Mouse (Mus musculus) embryonic facial prominence, embryonic 11.5 days (tissue): Measurements from ENCODE around the gene Znrd1. TPM values are rescaled to one million over a fixed set of nuclear protein-coding genes. Genes with fewer than 3 reads are reported as not detected.

Source experiments
- ATAC-seq: fragments of 200-750 bp; cut with Nextera tagmentation; replicated peaks from 2 replicates; pipeline ENCODE4 v1.8.0; 2017; ENCODE audit warnings: low read depth; ENCODE audit not compliant: insufficient number of reproducible peaks, low FRiP score, low TSS enrichment
- DNase-seq: peaks from one replicate; pipeline ENCODE4 v3.0.0-alpha.2; 2015; ENCODE audit warnings: low spot score
- H3K27ac ChIP-seq: fragments of 300-500 bp; sonication (generic); replicated peaks from 2 replicates; pipeline ENCODE4 v1.5.1; 2014; ENCODE audit warnings: mild to moderate bottlenecking, low read depth, low read length, control low read depth
- H3K27me3 ChIP-seq: fragments of 300-500 bp; sonication (generic); 2 replicates; pipeline ENCODE4 v1.6.1; 2014; ENCODE audit warnings: mild to moderate bottlenecking, low read length, moderate library complexity, mixed read lengths; ENCODE audit not compliant: control insufficient read depth, insufficient read depth
- H3K36me3 ChIP-seq: fragments of 300-500 bp; sonication (generic); replicated peaks from 2 replicates; pipeline ENCODE4 v1.6.1; 2014; ENCODE audit warnings: low read depth, mild to moderate bottlenecking, low read length, moderate library complexity, mixed read lengths; ENCODE audit not compliant: control insufficient read depth, insufficient read depth
- H3K4me1 ChIP-seq: fragments of 300-500 bp; sonication (generic); 2 replicates; pipeline ENCODE4 v1.6.1; 2014; ENCODE audit warnings: low read length, mixed read lengths; ENCODE audit not compliant: control insufficient read depth, insufficient read depth
- H3K4me2 ChIP-seq: fragments of 300-500 bp; sonication (generic); 2 replicates; pipeline ENCODE4 v1.6.1; 2014; ENCODE audit warnings: low read depth, mild to moderate bottlenecking, control low read depth, low read length, moderate library complexity
- H3K4me3 ChIP-seq: fragments of 300-500 bp; sonication (generic); 2 replicates; pipeline ENCODE4 v1.5.1; 2014; ENCODE audit warnings: low read depth, low read length, control low read depth
- H3K9ac ChIP-seq: fragments of 300-500 bp; sonication (generic); replicated peaks from 2 replicates; pipeline ENCODE4 v1.6.1; 2014; ENCODE audit warnings: mild to moderate bottlenecking, control low read depth, low read length
- H3K9me3 ChIP-seq: fragments of 300-500 bp; sonication (generic); replicated peaks from 2 replicates; pipeline ENCODE4 v1.6.1; 2016; ENCODE audit warnings: mild to moderate bottlenecking, low read length, inconsistent platforms, mixed read lengths; ENCODE audit not compliant: control insufficient read depth
- whole genome bisulfite sequencing: fragments of 180-500 bp; shearing (Covaris S2); extraction: QIAGEN DNeasy Blood & Tissue Kit; methylation state at CpG from one replicate; pipeline ENCODE4 v1.1.7; 2014; 5-methylcytosine and 5-hydroxymethylcytosine counted together
- polyA plus RNA-seq: library from polyadenylated mRNA; unstranded; fragments of >200 nt; fragmentation: Nextera tagmentation; extraction: Ambion mirVana; gene quantifications from 2 replicates; pipeline ENCODE4 v1.2.1, GENCODE M21; 2014

Znrd1 gene
- 96.7 and 104 TPM in 2 replicates for polyA plus RNA-seq

DNA sequence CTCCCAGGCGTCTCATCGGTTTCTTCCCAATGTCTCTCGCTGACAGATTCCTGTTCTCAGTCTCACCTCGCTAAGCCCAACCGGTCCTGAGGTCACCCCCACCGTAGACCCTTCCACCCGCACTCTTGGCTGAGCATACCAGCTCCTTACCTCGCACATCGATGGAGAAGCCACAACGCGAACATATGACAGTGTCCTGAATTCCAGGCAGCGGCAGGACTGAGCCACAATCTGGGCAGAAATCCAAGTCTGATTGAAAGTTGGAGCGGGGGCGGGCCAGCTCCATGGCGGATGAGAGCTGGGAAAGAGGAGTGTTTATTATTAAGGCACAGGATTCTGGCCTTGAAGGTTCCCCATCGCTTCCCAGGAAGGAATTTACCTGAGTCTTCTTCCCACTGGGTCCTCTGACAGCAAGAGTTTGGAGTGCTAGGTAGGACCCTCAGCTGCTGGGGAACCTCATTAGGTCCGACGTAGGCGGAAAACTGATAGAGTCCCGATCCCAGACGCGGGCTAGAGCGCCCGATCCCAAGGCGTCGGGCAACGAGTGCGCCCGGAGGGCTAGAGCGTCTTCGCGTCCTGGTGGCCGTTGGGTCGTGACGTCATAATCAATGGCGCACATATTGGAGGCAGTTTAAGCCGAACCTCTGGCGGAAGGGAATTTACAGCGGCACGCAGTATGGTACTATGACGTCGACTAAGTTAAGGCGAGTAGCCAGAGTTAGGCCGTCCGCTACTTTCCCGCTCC, at the start of gene Znrd1, which contains the start of gene Znrd1as:
Znrd1 (minus strand) TSS at position 561 of the 745 bp plus-strand sequence.
Znrd1as (plus strand) TSS at position 594 of the 745 bp plus-strand sequence.
- Histone ChIP-seq H3K36me3 (no peaks in the 10 kb centered on the region), H3K4me3 (peak within 1 kb of the TSS; percentile 68), H3K9me3 (no peaks in the 10 kb centered on the region), H3K27ac (0 out of 2 replicates have a peak within 1 kb of the TSS, but pooled peaks have one; percentile 28), H3K4me1 (no peaks in the 10 kb centered on the region), H3K27me3 (no peaks in the 10 kb centered on the region), H3K4me2 (peak within 1 kb of the TSS; percentile 82), H3K9ac (peak within 1 kb of the TSS; percentile 84)
- under 1% methylated on average over 46 of the region's 46 CpGs for WGBS
- peak; percentile 95 for ATAC-seq
- DNase-seq = peak; percentile 99

DNA sequence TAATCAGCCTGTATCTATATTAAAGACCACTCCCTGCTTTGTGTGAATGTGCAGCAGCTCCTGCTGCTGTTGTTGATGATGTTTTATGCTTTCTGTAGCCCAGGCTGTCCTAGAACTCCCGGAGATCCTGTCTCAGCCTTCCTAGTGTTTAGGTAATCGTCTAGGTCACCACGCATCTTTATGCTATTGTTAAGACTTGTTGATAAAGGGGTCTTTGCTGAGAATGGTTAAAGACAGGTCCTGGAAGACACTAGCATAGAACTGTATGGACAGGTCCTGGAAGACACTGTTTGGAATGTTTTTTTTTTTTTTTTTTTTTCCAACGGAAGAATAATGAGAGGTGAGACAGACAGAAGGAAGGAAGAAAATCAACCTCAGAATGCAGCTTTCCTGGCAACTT, 45.0 kb upstream of the Znrd1 start:
- peak overlapping the region; percentile 96 for H3K9ac ChIP-seq
- DNase-seq = peak; percentile 27
- H3K36me3 ChIP-seq = no peaks in the 10 kb centered on the region
- H3K4me2 ChIP-seq = peak overlapping the region; percentile 45
- peak overlapping the region; percentile 75 for H3K4me3 ChIP-seq
- no peak overlapping the region for H3K27ac ChIP-seq
- H3K27me3 ChIP-seq = no peaks in the 10 kb centered on the region
- no peak; the same call in 1 of the 2 replicates for ATAC-seq
- 52% methylated on average over 4 of the region's 4 CpGs for WGBS
- H3K9me3 ChIP-seq = no peaks in the 10 kb centered on the region
- no peaks in the 10 kb centered on the region for H3K4me1 ChIP-seq

DNA sequence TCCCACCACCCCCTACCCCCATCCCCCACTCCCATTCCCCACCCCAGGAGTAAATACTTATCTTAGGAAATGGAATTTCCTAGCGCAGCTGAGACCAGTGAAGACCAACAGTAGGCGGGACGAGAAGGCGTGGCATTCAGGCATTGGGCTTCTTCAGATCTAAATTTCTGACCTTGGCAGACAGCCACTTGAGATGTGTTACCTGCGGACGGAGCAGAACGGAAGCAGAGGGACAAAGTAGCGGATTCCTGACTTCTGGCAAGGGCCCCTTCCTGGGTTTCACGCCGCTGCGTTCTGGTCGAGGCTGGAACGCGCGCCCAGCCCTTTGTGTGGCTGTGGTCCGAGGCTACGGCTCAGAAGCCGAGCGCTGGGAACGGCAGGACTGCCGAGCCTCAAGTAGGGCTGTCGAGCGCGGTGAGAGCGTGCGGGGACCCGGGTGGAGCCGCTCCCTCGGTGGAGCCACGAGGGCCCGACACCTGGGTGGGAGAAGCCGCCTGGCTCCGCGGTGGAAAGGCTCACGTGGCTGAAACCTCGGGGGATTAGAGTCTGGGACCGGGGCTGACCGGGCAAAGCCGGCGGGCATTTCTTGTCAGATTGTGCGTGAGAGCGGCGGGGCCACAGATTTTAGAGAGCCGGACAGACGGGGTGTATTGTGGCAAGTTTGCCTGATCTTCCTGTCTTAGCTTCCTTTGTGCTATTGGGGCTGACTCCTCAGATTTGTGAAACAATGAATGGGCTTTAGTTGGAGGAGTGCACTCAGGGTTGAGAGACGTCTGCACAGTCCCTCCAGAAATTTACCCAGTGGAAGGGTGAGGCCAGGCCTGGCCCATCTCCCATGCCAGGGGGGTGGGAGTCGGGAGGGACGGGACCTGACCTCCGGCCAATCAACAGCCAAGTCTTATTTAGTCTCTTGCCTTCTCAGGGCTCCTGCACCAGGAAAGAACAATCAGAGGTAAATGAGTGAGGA, 44.3 kb upstream of the Znrd1 start:
- DNase-seq (peak; percentile 91), ATAC-seq (peak; percentile 88)
- under 1% methylated on average over 49 of the region's 49 CpGs for WGBS
- H3K9ac ChIP-seq = peak overlapping the region; percentile 96
- H3K4me2 ChIP-seq = peak overlapping the region; percentile 45
- no peaks in the 10 kb centered on the region for H3K4me1 ChIP-seq
- H3K4me3 ChIP-seq = peak overlapping the region; percentile 75
- H3K27me3 ChIP-seq = no peaks in the 10 kb centered on the region
- H3K27ac ChIP-seq = peak overlapping the region; percentile 86
- no peaks in the 10 kb centered on the region for H3K9me3 ChIP-seq
- no peaks in the 10 kb centered on the region for H3K36me3 ChIP-seq

DNA sequence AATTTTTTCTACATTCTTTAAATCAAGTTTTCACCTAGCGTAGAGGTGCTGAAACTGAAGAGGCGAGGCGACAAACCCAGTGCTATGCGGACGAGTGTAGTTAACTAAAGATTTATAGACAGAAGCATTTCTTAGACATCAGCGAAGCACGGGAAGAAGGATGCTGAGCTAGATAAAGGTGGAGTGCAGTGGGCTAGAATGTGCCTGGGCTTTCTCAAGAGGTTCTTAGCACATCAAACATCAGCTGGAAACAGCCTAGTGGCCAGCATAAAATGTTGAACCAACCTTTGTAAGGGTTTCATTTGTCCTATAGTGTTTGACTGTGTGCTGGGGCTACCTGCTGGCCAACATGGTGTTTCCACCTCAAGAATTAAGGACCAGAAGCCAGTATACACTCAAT, 42.5 kb upstream of the Znrd1 start, which contains the start of gene Zfp57:
Zfp57 (plus strand) TSS at position 301 of the 400 bp plus-strand sequence.
- Histone ChIP-seq H3K27me3 (no peaks in the 10 kb centered on the region), H3K36me3 (no peaks in the 10 kb centered on the region), H3K9ac (no peak within 1 kb of the TSS; the same call in 1 of the 2 replicates), H3K4me2 (no peak within 1 kb of the TSS; the same call in 1 of the 2 replicates), H3K27ac (no peak within 1 kb of the TSS), H3K9me3 (no peaks in the 10 kb centered on the region), H3K4me1 (no peaks in the 10 kb centered on the region), H3K4me3 (peak within 1 kb of the TSS; percentile 75; the same call in 1 of the 2 replicates)
- WGBS = 91% methylated on average over 7 of the region's 7 CpGs
- ATAC-seq (no peak), DNase-seq (no peak)

DNA sequence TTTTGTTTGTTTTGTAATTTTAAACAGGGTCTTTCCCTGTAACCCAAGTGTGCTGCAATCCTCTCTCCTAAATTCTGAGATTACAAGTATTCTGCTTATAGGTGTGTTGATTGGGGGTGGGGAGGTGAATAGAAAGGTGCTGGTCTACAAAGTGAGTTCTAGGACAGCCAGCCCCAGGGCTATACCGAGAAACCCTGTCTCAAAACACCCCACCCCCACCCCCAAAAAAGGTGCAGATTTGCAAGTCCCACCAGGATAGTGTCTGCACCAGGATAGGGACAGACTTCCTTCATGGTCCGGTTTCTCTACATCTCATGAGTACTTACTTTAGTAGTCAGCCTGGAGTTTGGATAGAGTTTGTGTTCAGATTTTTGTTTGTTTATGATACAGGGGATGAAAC, 40.1 kb upstream of the Znrd1 start:
- no peak overlapping the region for H3K27ac ChIP-seq
- H3K27me3 ChIP-seq = no peaks in the 10 kb centered on the region
- WGBS = 59% methylated on average over 2 of the region's 2 CpGs
- no peak overlapping the region for H3K9ac ChIP-seq
- H3K36me3 ChIP-seq = no peaks in the 10 kb centered on the region
- ATAC-seq (no peak), DNase-seq (no peak)
- H3K4me1 ChIP-seq = no peaks in the 10 kb centered on the region
- no peaks in the 10 kb centered on the region for H3K9me3 ChIP-seq
- H3K4me3 ChIP-seq = no peak overlapping the region
- H3K4me2 ChIP-seq = no peak overlapping the region

DNA sequence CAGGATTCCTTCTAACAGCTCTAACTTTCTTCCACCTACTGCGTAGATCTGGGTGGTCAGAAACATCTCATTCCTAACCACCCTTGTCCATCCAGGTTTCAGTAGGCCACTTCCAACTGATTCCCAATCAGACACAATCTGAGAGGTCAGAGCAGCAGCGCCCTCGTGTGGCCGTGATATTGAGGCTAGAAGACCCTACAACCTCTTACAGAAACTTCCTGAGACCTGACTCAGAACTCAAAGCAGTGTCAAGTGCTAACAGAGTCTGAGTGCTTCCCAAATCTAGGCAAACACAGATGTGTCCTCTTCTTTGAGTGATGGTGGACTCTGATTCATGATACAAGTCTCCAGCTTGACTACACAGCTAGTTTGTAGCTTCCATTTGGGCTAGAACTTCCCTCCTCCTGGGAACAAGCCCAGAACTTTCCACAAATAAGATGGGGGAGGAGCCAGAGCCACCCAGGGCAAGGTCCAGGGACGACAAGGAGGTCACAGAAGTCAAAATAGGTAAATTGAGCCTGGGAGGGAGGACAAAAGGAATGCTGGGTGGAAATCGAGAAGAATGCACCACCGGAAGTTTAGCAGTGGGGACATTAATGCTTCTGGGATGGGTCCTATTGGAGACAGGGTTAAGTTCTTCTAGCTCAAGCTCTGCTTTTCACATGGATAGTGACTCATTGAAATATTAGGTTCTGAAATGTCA, 38.8 kb upstream of the Znrd1 start:
- no peak overlapping the region for H3K4me2 ChIP-seq
- no peaks in the 10 kb centered on the region for H3K27me3 ChIP-seq
- H3K36me3 ChIP-seq = no peaks in the 10 kb centered on the region
- no peak overlapping the region for H3K27ac ChIP-seq
- no peak overlapping the region for H3K9ac ChIP-seq
- WGBS = 25% methylated on average over 7 of the region's 7 CpGs
- DNase-seq (peak; percentile 93), ATAC-seq (no peak)
- no peaks in the 10 kb centered on the region for H3K4me1 ChIP-seq
- H3K9me3 ChIP-seq = no peaks in the 10 kb centered on the region
- no peak overlapping the region for H3K4me3 ChIP-seq

DNA sequence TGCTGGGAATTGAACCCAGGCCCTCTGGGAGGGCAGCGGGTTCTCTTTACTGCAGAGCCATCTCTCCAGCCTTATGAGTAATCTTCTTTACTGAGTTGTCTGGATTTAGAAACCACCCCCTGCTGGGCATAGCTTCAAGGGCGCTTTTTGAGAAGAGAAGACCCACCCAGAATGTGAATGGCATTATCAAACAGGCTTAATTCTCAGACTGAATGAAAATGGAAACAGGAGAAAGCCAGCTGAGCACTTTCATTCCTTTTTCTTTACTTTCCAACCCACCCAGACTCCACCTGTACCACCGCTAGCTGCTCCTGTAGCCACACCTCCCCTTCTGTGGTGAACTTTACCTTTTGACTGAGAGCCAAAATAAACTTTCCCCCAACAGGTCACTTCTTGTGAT, 37.1 kb upstream of the Znrd1 start:
- no peak for DNase-seq
- 60% methylated on average over 3 of the region's 3 CpGs for WGBS
- no peak for ATAC-seq
- H3K9me3 ChIP-seq = no peaks in the 10 kb centered on the region
- H3K4me2 ChIP-seq = no peak overlapping the region
- no peak overlapping the region for H3K4me3 ChIP-seq
- no peaks in the 10 kb centered on the region for H3K4me1 ChIP-seq
- no peaks in the 10 kb centered on the region for H3K27me3 ChIP-seq
- H3K27ac ChIP-seq = no peak overlapping the region
- H3K9ac ChIP-seq = no peak overlapping the region
- no peaks in the 10 kb centered on the region for H3K36me3 ChIP-seq
